Mouse (Mus musculus) lung, embryonic 15.5 days (tissue): ENCODE results near the gene Fam216b. TPM values are rescaled to one million over a fixed set of nuclear protein-coding genes. Genes with fewer than 3 reads are reported as not detected.

ENCODE experiments used
- ATAC-seq: fragments of 200-750 bp; cut with Nextera tagmentation; 2 replicates; pipeline ENCODE4 v1.8.0; 2017; ENCODE audit warnings: moderate number of reproducible peaks, borderline replicate concordance; ENCODE audit not compliant: low FRiP score, low TSS enrichment; ENCODE audit errors: extremely low read depth
- H3K27ac ChIP-seq: fragments of 300-500 bp; sonication (generic); 2 replicates; pipeline ENCODE4 v1.5.1; 2015; ENCODE audit warnings: moderate library complexity, mild to moderate bottlenecking, inconsistent platforms
- H3K27me3 ChIP-seq: fragments of 300-500 bp; sonication (generic); 2 replicates; pipeline ENCODE4 v1.6.1; 2015; ENCODE audit warnings: inconsistent platforms
- H3K36me3 ChIP-seq: fragments of 300-500 bp; sonication (generic); 2 replicates; pipeline ENCODE4 v1.6.1; 2015; ENCODE audit warnings: inconsistent platforms
- H3K4me1 ChIP-seq: fragments of 300-500 bp; sonication (generic); 2 replicates; pipeline ENCODE4 v1.6.1; 2015; ENCODE audit warnings: inconsistent platforms
- H3K4me2 ChIP-seq: fragments of 300-500 bp; sonication (generic); 2 replicates; pipeline ENCODE4 v1.6.1; 2015; ENCODE audit warnings: inconsistent platforms, mild to moderate bottlenecking, moderate library complexity
- H3K4me3 ChIP-seq: fragments of 300-500 bp; sonication (generic); 2 replicates; pipeline ENCODE4 v1.5.1; 2015; ENCODE audit warnings: mild to moderate bottlenecking, inconsistent platforms
- H3K9ac ChIP-seq: fragments of 300-500 bp; sonication (generic); 2 replicates; pipeline ENCODE4 v1.6.1; 2015; ENCODE audit warnings: inconsistent platforms
- H3K9me3 ChIP-seq: fragments of 300-500 bp; sonication (generic); 2 replicates; pipeline ENCODE4 v1.6.1; 2016; ENCODE audit warnings: inconsistent platforms
- WGBS: fragments of 180-500 bp; shearing (Covaris S2); methylation state at CpG from one replicate; pipeline ENCODE4 v1.1.7; 2015; 5-methylcytosine and 5-hydroxymethylcytosine counted together
- polyA plus RNA-seq: library from polyadenylated mRNA; unstranded; fragments of >200 nt; fragmentation: Nextera tagmentation; extraction: Ambion mirVana; gene quantifications from 2 replicates; pipeline ENCODE4 v1.2.1, GENCODE M21; 2015

The Fam216b gene
- polyA plus RNA-seq, 1 experiment from 2014 or later = 0.46 TPM

DNA sequence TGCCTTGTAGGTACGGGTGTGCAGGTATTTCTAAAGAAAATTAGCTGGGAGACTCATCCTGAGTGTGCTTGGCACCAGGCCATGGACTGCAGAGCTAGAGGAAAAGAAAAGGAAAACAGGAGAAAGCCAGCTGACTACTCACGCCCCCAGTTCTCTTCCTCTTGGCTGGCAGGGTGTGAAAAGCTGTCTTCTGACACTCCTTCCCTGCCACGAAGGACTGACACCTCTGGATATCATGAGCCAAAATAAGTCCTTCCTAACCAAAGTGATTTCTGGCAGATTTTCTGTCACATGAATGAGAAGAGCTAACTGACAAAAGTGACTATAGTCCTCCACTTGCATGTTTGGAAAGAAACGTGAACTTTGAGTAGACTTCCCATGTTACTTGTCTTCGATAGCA lies 5.3 kb downstream of the Fam216b start:
- H3K36me3 ChIP-seq = no peaks in the 10 kb centered on the region
- ATAC-seq = no peak
- H3K9ac ChIP-seq = no peak overlapping the region
- WGBS = 59% methylated on average over 5 of the region's 5 CpGs
- no peaks in the 10 kb centered on the region for H3K27me3 ChIP-seq
- no peak overlapping the region for H3K4me3 ChIP-seq
- H3K4me2 ChIP-seq = no peak overlapping the region
- H3K9me3 ChIP-seq = no peaks in the 10 kb centered on the region
- H3K27ac ChIP-seq = no peak overlapping the region
- no peaks in the 10 kb centered on the region for H3K4me1 ChIP-seq

DNA sequence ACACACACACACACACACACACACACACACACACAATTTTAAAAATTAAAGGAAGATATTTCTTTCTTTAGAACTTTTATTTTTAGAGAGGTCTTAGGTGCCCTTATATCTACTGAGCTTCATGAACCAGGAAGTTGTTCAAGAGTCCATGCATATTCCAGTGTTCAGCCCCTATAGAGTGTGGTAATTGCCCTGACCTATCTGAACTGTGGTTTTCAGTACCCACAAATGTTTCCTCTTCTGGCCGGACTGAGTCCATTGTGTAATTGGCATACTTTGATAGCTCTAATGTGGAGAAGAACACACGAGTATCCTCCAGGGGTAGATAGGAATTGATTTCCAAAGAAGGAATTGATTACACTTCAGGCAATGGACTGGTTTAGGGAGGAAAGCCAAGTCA lies 11.3 kb downstream of the Fam216b start:
- H3K9ac ChIP-seq = no peak overlapping the region
- no peaks in the 10 kb centered on the region for H3K36me3 ChIP-seq
- H3K9me3 ChIP-seq = no peaks in the 10 kb centered on the region
- H3K4me1 ChIP-seq = no peaks in the 10 kb centered on the region
- no peak overlapping the region for H3K27ac ChIP-seq
- H3K27me3 ChIP-seq = no peaks in the 10 kb centered on the region
- 61% methylated on average over 2 of the region's 2 CpGs for WGBS
- no peak for ATAC-seq
- H3K4me3 ChIP-seq = no peak overlapping the region
- no peak overlapping the region for H3K4me2 ChIP-seq

GRCm38 (mm10) chr14:78065938-78066710 lies 22.7 kb downstream of the Fam216b start:
- Histone ChIP-seq H3K4me2 (no peak overlapping the region), H3K36me3 (no peaks in the 10 kb centered on the region), H3K27ac (no peak overlapping the region), H3K27me3 (no peaks in the 10 kb centered on the region), H3K4me3 (no peak overlapping the region), H3K9me3 (no peaks in the 10 kb centered on the region), H3K9ac (no peak overlapping the region), H3K4me1 (no peaks in the 10 kb centered on the region)
- WGBS = 76% methylated on average over 9 of the region's 9 CpGs
- ATAC-seq = no peak

DNA sequence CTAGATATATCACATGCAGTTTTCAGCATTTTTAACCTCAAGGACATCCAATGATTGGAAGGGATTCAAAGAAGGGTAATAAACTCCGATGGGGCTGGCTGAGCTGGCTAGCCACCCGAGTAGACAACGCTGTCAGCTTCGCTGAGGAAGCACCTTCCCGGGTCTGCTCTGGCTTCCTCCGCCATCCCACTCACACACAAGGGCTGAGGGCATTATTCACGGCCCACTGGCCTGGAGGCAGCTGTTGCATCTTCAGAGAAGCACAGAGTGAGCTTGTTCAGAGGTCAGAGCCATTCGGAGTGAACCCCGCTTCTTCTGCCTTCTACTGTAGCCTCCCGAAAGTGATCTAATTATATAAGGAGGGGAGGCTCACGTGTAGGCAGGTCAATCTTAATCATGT lies 26.3 kb downstream of the Fam216b start:
- Histone ChIP-seq H3K4me2 (no peak overlapping the region), H3K9me3 (no peaks in the 10 kb centered on the region), H3K36me3 (no peaks in the 10 kb centered on the region), H3K4me3 (no peak overlapping the region), H3K9ac (no peak overlapping the region), H3K27ac (no peak overlapping the region), H3K27me3 (no peaks in the 10 kb centered on the region), H3K4me1 (no peaks in the 10 kb centered on the region)
- 85% methylated on average over 11 of the region's 11 CpGs for WGBS
- ATAC-seq = no peak

DNA sequence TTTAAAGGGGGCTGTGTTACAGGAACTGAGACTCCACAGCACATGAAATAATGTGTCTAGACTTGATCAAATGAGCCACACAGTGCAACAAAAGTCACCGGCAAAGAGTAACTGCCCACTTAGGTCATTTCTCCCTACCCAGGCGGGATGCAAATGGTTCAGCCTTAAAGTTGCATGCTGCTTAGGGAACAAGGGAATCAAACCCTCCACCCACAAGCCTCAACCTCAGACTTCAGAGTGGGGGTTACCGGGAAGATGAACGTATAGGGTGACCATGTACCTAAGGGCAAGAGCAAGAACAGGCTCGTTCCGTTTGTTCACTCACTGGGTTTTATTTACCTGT lies 28.2 kb downstream of the Fam216b start:
- 77% methylated on average over 6 of the region's 6 CpGs for WGBS
- H3K27ac ChIP-seq = no peak overlapping the region
- ATAC-seq = no peak
- H3K36me3 ChIP-seq = no peaks in the 10 kb centered on the region
- H3K9me3 ChIP-seq = no peaks in the 10 kb centered on the region
- H3K4me1 ChIP-seq = no peaks in the 10 kb centered on the region
- no peak overlapping the region for H3K9ac ChIP-seq
- no peaks in the 10 kb centered on the region for H3K27me3 ChIP-seq
- no peak overlapping the region for H3K4me3 ChIP-seq
- no peak overlapping the region for H3K4me2 ChIP-seq

- ATAC-seq = no peak
- no peak overlapping the region for H3K4me3 ChIP-seq
Measured at GRCm38 (mm10) chr14:78059878-78060608, 28.8 kb downstream of the Fam216b start.

DNA sequence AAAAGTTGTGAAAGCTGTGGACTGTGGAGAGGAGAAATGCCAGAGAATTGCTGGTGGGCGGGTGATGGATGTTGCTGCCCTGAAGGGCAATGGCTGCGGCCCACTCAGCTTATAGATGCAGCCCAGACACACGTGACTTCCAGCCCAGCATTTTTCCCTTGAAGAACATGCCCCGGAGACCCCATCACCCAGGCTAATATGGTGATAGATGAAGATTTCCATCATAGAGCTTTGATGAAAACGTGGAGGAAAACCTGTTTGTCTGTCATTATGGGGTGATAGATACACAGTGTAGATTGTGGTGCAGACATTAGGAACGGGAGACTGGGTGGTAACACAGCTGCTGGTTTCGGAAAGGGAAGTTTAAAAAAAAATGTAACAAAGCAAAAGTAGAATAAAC lies 31.4 kb downstream of the Fam216b start:
- WGBS = 48% methylated on average over 7 of the region's 7 CpGs
- H3K27me3 ChIP-seq = no peaks in the 10 kb centered on the region
- no peak overlapping the region for H3K9ac ChIP-seq
- peak; percentile 52; the same call in 1 of the 2 replicates for ATAC-seq
- H3K4me3 ChIP-seq = no peak overlapping the region
- no peaks in the 10 kb centered on the region for H3K9me3 ChIP-seq
- H3K4me1 ChIP-seq = no peaks in the 10 kb centered on the region
- H3K27ac ChIP-seq = no peak overlapping the region
- H3K36me3 ChIP-seq = no peaks in the 10 kb centered on the region
- H3K4me2 ChIP-seq = no peak overlapping the region

More at GRCm38 (mm10) chr14:78059878-78060608, 28.8 kb downstream of the Fam216b start:
- no peaks in the 10 kb centered on the region for H3K36me3 ChIP-seq
- H3K4me2 ChIP-seq = no peak overlapping the region
- H3K4me1 ChIP-seq = no peaks in the 10 kb centered on the region
- no peaks in the 10 kb centered on the region for H3K27me3 ChIP-seq
- H3K9me3 ChIP-seq = no peaks in the 10 kb centered on the region
- WGBS = 66% methylated on average over 9 of the region's 9 CpGs
- H3K27ac ChIP-seq = no peak overlapping the region
- no peak overlapping the region for H3K9ac ChIP-seq

- ATAC-seq = no peak
- Histone ChIP-seq H3K4me2 (no peak overlapping the region), H3K9ac (no peak overlapping the region), H3K27ac (no peak overlapping the region), H3K36me3 (no peaks in the 10 kb centered on the region), H3K9me3 (no peaks in the 10 kb centered on the region), H3K4me1 (no peaks in the 10 kb centered on the region), H3K27me3 (no peaks in the 10 kb centered on the region), H3K4me3 (no peak overlapping the region)
- WGBS = 83% methylated on average over 3 of the region's 3 CpGs
Measured at GRCm38 (mm10) chr14:78056371-78056770, 32.4 kb downstream of the Fam216b start.

GRCm38 (mm10) chr14:78048674-78049073 lies 40.1 kb downstream of the Fam216b start:
- Histone ChIP-seq H3K27ac (no peak overlapping the region), H3K4me3 (no peak overlapping the region), H3K4me1 (no peaks in the 10 kb centered on the region), H3K9ac (no peak overlapping the region), H3K4me2 (no peak overlapping the region), H3K9me3 (no peaks in the 10 kb centered on the region), H3K27me3 (no peaks in the 10 kb centered on the region), H3K36me3 (no peaks in the 10 kb centered on the region)
- ATAC-seq = no peak
- whole genome bisulfite sequencing = 37% methylated on average over 4 of the region's 4 CpGs

DNA sequence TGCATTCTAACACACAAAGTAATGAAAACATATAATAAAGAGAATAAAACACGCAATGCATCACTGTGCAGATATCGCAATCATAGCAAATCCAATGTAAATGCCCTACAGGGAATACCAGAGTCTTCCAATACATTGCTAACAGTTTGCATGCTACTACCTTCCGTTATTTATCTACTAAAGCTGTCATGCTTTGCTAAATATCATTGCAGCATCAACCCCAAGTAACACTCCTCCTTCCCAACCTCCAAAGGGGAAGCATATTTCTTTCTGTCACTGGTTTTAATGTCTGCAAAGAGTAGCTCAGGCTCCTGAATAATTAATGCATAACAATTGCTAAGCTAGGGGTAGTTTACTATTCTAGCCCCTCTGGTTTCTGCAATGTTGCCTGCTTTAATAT lies 40.5 kb downstream of the Fam216b start:
- H3K27ac ChIP-seq = no peak overlapping the region
- no peaks in the 10 kb centered on the region for H3K9me3 ChIP-seq
- no peak overlapping the region for H3K4me2 ChIP-seq
- WGBS = 88% methylated on average over 3 of the region's 3 CpGs
- H3K27me3 ChIP-seq = no peaks in the 10 kb centered on the region
- H3K4me1 ChIP-seq = no peaks in the 10 kb centered on the region
- no peak overlapping the region for H3K4me3 ChIP-seq
- no peaks in the 10 kb centered on the region for H3K36me3 ChIP-seq
- no peak overlapping the region for H3K9ac ChIP-seq
- ATAC-seq = no peak

DNA sequence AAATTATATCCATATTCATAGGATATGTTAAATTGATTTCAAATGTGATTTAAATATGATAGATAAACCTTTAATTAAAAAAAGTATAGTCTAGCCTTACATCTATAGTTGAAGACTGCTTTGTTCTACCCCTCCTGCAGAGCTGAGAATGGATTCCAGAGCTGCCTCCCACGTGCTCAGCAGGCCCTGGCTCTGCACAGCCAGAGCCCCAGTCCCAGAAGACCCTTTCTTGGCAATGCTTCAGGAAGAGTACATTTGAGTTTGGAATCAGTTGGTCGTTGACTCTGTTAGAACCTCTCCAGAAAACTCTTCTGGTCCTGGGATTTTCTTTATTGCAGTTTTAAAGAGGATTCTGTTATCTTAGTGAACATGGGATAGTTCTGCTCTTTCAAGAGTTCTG lies 45.7 kb downstream of the Fam216b start:
- H3K36me3 ChIP-seq = no peaks in the 10 kb centered on the region
- no peak overlapping the region for H3K27ac ChIP-seq
- H3K9ac ChIP-seq = no peak overlapping the region
- no peak for ATAC-seq
- H3K4me2 ChIP-seq = no peak overlapping the region
- WGBS = 28% methylated on average over 2 of the region's 2 CpGs
- H3K27me3 ChIP-seq = no peaks in the 10 kb centered on the region
- H3K9me3 ChIP-seq = no peaks in the 10 kb centered on the region
- no peak overlapping the region for H3K4me3 ChIP-seq
- H3K4me1 ChIP-seq = no peaks in the 10 kb centered on the region

DNA sequence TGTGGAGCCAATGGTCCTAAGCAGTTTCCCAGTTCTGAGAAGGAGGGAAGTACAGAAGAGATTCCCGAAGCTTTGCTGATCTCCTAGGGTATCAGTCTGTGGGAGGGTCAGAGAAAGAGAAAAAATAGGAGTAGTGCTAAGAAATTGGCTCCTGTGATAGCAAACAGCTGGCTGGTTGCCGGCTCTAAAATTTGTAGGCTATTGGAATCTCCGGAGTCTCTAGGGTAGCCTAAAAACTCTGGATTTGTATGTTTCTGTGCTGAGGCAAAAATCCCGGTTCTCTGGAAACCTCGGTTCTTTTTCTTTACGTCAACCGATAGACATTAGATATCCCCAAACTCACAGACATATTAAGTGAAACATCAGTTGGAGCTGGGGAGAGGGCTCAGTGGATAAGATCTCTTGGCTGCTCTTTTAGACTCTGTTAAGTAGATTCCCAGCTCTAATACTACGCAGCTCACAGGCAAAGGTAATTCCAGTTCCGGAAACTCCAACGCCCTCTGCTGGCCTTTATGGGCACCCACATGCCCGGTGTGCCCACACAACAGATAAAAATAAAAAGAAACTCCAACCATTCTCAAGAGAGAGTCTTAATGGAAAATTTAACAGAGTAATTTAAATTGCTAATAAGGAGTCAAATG lies 46.8 kb downstream of the Fam216b start:
- Histone ChIP-seq H3K27ac (no peak overlapping the region), H3K4me1 (no peaks in the 10 kb centered on the region), H3K9me3 (no peaks in the 10 kb centered on the region), H3K4me3 (no peak overlapping the region), H3K27me3 (no peaks in the 10 kb centered on the region), H3K36me3 (no peaks in the 10 kb centered on the region), H3K9ac (no peak overlapping the region), H3K4me2 (no peak overlapping the region)
- WGBS = 73% methylated on average over 11 of the region's 11 CpGs
- no peak for ATAC-seq
